Mouse (Mus musculus): ENCODE results near the gene Ints14. TPM values are rescaled to one million over a fixed set of nuclear protein-coding genes. Genes with fewer than 3 reads are reported as not detected.
"Not testable (repeated sequence)": the region's sequence is repeated elsewhere in the genome, so short reads cannot be mapped to it uniquely, and the experiment has no call there.

Gene Ints14
- total and polyA plus RNA-seq, 2 experiments from 2014 or later = 26.2 to 34.6 TPM

- no peaks in the 10 kb centered on the region for H3K36me3 ChIP-seq (replicated peaks; ENCODE audit: control insufficient read depth, insufficient read depth, low read length)
- ATAC-seq (ENCODE audit: insufficient read depth, low read depth) = no peak
- WGBS = 86% methylated on average over 3 of the region's 3 CpGs
- no peak for DNase-seq (ENCODE audit: low spot score)
- H3K27me3 ChIP-seq (ENCODE audit: control insufficient read depth, insufficient read depth, low read length) = no peaks in the 10 kb centered on the region
- peaks cover 12% of the 10 kb centered on the region for H3K4me1 ChIP-seq (ENCODE audit: control insufficient read depth, insufficient read depth)
- H3K9me3 ChIP-seq (replicated peaks; ENCODE audit: control insufficient read depth, low read length) = no peaks in the 10 kb centered on the region
- no peak overlapping the region for H3K27ac ChIP-seq (ENCODE audit: low read depth)
- H3K4me2 ChIP-seq (ENCODE audit: low read depth, low read length) = no peak overlapping the region
- H3K9ac ChIP-seq (replicated peaks; ENCODE audit: low read depth, low read length) = no peak overlapping the region
- TF ChIP-seq CTCF (IDR thresholded peaks at IDR 0.05; ENCODE audit: low read depth) = no peak
- no peak for TF ChIP-seq EP300 (IDR thresholded peaks at IDR 0.05; ENCODE audit: low read depth)
- H3K4me3 ChIP-seq (ENCODE audit: low read depth, low read length) = no peak overlapping the region
Observed at GRCm38 (mm10) chr9:65023447-65023846, 62.7 kb downstream of the Ints14 start.

- H3K9ac ChIP-seq (replicated peaks; ENCODE audit: low read depth, low read length) = no peak overlapping the region
- no peak overlapping the region for H3K27ac ChIP-seq (ENCODE audit: low read depth)
- DNase-seq (ENCODE audit: low spot score) (no peak), ATAC-seq (ENCODE audit: insufficient read depth, low read depth) (no peak)
- 75% methylated on average over 7 of the region's 7 CpGs for WGBS
- H3K4me2 ChIP-seq (ENCODE audit: low read depth, low read length) = no peak overlapping the region
- H3K4me1 ChIP-seq (ENCODE audit: control insufficient read depth, insufficient read depth) = 0 out of 2 replicates have a peak, but pooled peaks cover 3% of the 10 kb centered on the region
- TF ChIP-seq EP300 (IDR thresholded peaks at IDR 0.05; ENCODE audit: low read depth) (no peak), CTCF (IDR thresholded peaks at IDR 0.05; ENCODE audit: low read depth) (no peak)
- no peaks in the 10 kb centered on the region for H3K9me3 ChIP-seq (replicated peaks; ENCODE audit: control insufficient read depth, low read length)
- H3K4me3 ChIP-seq (ENCODE audit: low read depth, low read length) = no peak overlapping the region
- H3K27me3 ChIP-seq (ENCODE audit: control insufficient read depth, insufficient read depth, low read length) = no peaks in the 10 kb centered on the region
- no peaks in the 10 kb centered on the region for H3K36me3 ChIP-seq (replicated peaks; ENCODE audit: control insufficient read depth, insufficient read depth, low read length)
Observed at GRCm38 (mm10) chr9:65027241-65027640, 66.5 kb downstream of the Ints14 start.

- H3K36me3 ChIP-seq (replicated peaks; ENCODE audit: control insufficient read depth, insufficient read depth, low read length) = no peaks in the 10 kb centered on the region
- H3K4me1 ChIP-seq (ENCODE audit: control insufficient read depth, insufficient read depth) = no peaks in the 10 kb centered on the region
- H3K4me3 ChIP-seq (ENCODE audit: low read depth, low read length) = no peak overlapping the region
- H3K27ac ChIP-seq (ENCODE audit: low read depth) = no peak overlapping the region
- H3K9ac ChIP-seq (replicated peaks; ENCODE audit: low read depth, low read length) = no peak overlapping the region
- DNase-seq (ENCODE audit: low spot score) (no peak), ATAC-seq (ENCODE audit: insufficient read depth, low read depth) (no peak)
- no peaks in the 10 kb centered on the region for H3K9me3 ChIP-seq (replicated peaks; ENCODE audit: control insufficient read depth, low read length)
- 84% methylated on average over 5 of the region's 5 CpGs for WGBS
- TF ChIP-seq CTCF (IDR thresholded peaks at IDR 0.05; ENCODE audit: low read depth) (no peak), EP300 (IDR thresholded peaks at IDR 0.05; ENCODE audit: low read depth) (no peak)
- no peak overlapping the region for H3K4me2 ChIP-seq (ENCODE audit: low read depth, low read length)
- no peaks in the 10 kb centered on the region for H3K27me3 ChIP-seq (ENCODE audit: control insufficient read depth, insufficient read depth, low read length)
Observed at GRCm38 (mm10) chr9:65028313-65028712, 67.6 kb downstream of the Ints14 start.

GRCm38 (mm10) chr9:65031355-65031754, 70.7 kb downstream of the Ints14 start:
- not testable (repeated sequence) for H3K4me3 ChIP-seq (ENCODE audit: low read depth, low read length); H3K4me2 ChIP-seq (ENCODE audit: low read depth, low read length); H3K27ac ChIP-seq (ENCODE audit: low read depth); H3K36me3 ChIP-seq (replicated peaks; ENCODE audit: control insufficient read depth, insufficient read depth, low read length); H3K9ac ChIP-seq (replicated peaks; ENCODE audit: low read depth, low read length); H3K4me1 ChIP-seq (ENCODE audit: control insufficient read depth, insufficient read depth); H3K9me3 ChIP-seq (replicated peaks; ENCODE audit: control insufficient read depth, low read length); H3K27me3 ChIP-seq (ENCODE audit: control insufficient read depth, insufficient read depth, low read length); ATAC-seq (ENCODE audit: insufficient read depth, low read depth); DNase-seq (ENCODE audit: low spot score)
- 64% methylated on average over 5 of the region's 5 CpGs for WGBS

GRCm38 (mm10) chr9:65031894-65032268, 71.2 kb downstream of the Ints14 start:
- TF ChIP-seq CTCF (IDR thresholded peaks at IDR 0.05; ENCODE audit: low read depth) (no peak), EP300 (IDR thresholded peaks at IDR 0.05; ENCODE audit: low read depth) (no peak)
- Histone ChIP-seq H3K36me3 (replicated peaks; ENCODE audit: control insufficient read depth, insufficient read depth, low read length) (peaks cover 11% of the 10 kb centered on the region), H3K4me2 (ENCODE audit: low read depth, low read length) (peak overlapping the region; percentile 82), H3K27me3 (ENCODE audit: control insufficient read depth, insufficient read depth, low read length) (no peaks in the 10 kb centered on the region), H3K4me3 (ENCODE audit: low read depth, low read length) (peak overlapping the region; percentile 98), H3K9ac (replicated peaks; ENCODE audit: low read depth, low read length) (peak overlapping the region; percentile 97), H3K4me1 (ENCODE audit: control insufficient read depth, insufficient read depth) (no peaks in the 10 kb centered on the region), H3K27ac (ENCODE audit: low read depth) (peak overlapping the region; percentile 96; the same call in 1 of the 2 replicates), H3K9me3 (replicated peaks; ENCODE audit: control insufficient read depth, low read length) (no peaks in the 10 kb centered on the region)
- WGBS = 32% methylated on average over 4 of the region's 4 CpGs
- peak; percentile 10; the same call in 1 of the 2 replicates for ATAC-seq (ENCODE audit: insufficient read depth, low read depth)
- no peak for DNase-seq (ENCODE audit: low spot score)

All from heart, postnatal 0 days (tissue).